Mouse (Mus musculus): Measurements from ENCODE around the gene Cbx6. TPM values are rescaled to one million over a fixed set of nuclear protein-coding genes. Genes with fewer than 3 reads are reported as not detected.

Gene Cbx6
- total RNA-seq, 4 experiments from 2014 or later, result 6.1 to 8.5 (median 7.9) TPM

- no peak for DNase-seq (ENCODE audit: low spot score in 2 of 2)
Observed at GRCm38 (mm10) chr15:79803533-79804351, 30.7 kb downstream of the Cbx6 start.

- DNase-seq (ENCODE audit: low spot score in 2 of 2), result no peak
Observed at GRCm38 (mm10) chr15:79802304-79802703, 32.2 kb downstream of the Cbx6 start.

- DNase-seq (ENCODE audit: low spot score in 2 of 2), result no peak
Observed at GRCm38 (mm10) chr15:79801646-79802045, 32.8 kb downstream of the Cbx6 start.

- no peak for DNase-seq (ENCODE audit: low spot score in 2 of 2)
Observed at GRCm38 (mm10) chr15:79800701-79801100, 33.8 kb downstream of the Cbx6 start.

GRCm38 (mm10) chr15:79798591-79798990, 35.9 kb downstream of the Cbx6 start:
- no peak for DNase-seq (ENCODE audit: low spot score in 2 of 2)

GRCm38 (mm10) chr15:79797680-79798079, 36.8 kb downstream of the Cbx6 start:
- DNase-seq (ENCODE audit: low spot score in 2 of 2), result no peak

- DNase-seq (ENCODE audit: low spot score in 2 of 2), result no peak
Observed at GRCm38 (mm10) chr15:79797096-79797495, 37.4 kb downstream of the Cbx6 start.

- no peak for DNase-seq (ENCODE audit: low spot score in 2 of 2)
Observed at GRCm38 (mm10) chr15:79796256-79796655, 38.2 kb downstream of the Cbx6 start.

- DNase-seq (ENCODE audit: low spot score in 2 of 2), result no peak
Observed at GRCm38 (mm10) chr15:79794173-79794572, 40.3 kb downstream of the Cbx6 start.

- no peak for DNase-seq (ENCODE audit: low spot score in 2 of 2)
Observed at GRCm38 (mm10) chr15:79793076-79793475, 41.4 kb downstream of the Cbx6 start.

GRCm38 (mm10) chr15:79792455-79792854, 42.0 kb downstream of the Cbx6 start:
- DNase-seq (ENCODE audit: low spot score in 2 of 2), result no peak

GRCm38 (mm10) chr15:79791502-79791901, 43.0 kb downstream of the Cbx6 start:
- no peak for DNase-seq (ENCODE audit: low spot score in 2 of 2)

GRCm38 (mm10) chr15:79790905-79791304, 43.6 kb downstream of the Cbx6 start:
- no peak for DNase-seq (ENCODE audit: low spot score in 2 of 2)

GRCm38 (mm10) chr15:79790111-79790510, 44.4 kb downstream of the Cbx6 start:
- no peak for DNase-seq (ENCODE audit: low spot score in 2 of 2)

GRCm38 (mm10) chr15:79787815-79788214, 46.7 kb downstream of the Cbx6 start:
- no peak for DNase-seq (ENCODE audit: low spot score in 2 of 2)

- no peak for DNase-seq (ENCODE audit: low spot score in 2 of 2)
Observed at GRCm38 (mm10) chr15:79785056-79785455, 49.4 kb downstream of the Cbx6 start.

GRCm38 (mm10) chr15:79777749-79778148, 56.7 kb downstream of the Cbx6 start, which contains the start of gene Dnal4:
Gene Dnal4, minus strand, starts transcription at chr15:79777849.
- no peak for DNase-seq (ENCODE audit: low spot score in 2 of 2)

- no peak for DNase-seq (ENCODE audit: low spot score in 2 of 2)
Observed at GRCm38 (mm10) chr15:79775662-79776061, 58.8 kb downstream of the Cbx6 start.

GRCm38 (mm10) chr15:79774117-79775027, 60.1 kb downstream of the Cbx6 start:
- peak; percentile 92 to 96 for DNase-seq (ENCODE audit: low spot score in 2 of 2)

Data from gastrocnemius, adult 8-10 months (tissue).